Comparison of ENCODE assay signal across 1 mouse cellular context in the genomic region with DNA sequence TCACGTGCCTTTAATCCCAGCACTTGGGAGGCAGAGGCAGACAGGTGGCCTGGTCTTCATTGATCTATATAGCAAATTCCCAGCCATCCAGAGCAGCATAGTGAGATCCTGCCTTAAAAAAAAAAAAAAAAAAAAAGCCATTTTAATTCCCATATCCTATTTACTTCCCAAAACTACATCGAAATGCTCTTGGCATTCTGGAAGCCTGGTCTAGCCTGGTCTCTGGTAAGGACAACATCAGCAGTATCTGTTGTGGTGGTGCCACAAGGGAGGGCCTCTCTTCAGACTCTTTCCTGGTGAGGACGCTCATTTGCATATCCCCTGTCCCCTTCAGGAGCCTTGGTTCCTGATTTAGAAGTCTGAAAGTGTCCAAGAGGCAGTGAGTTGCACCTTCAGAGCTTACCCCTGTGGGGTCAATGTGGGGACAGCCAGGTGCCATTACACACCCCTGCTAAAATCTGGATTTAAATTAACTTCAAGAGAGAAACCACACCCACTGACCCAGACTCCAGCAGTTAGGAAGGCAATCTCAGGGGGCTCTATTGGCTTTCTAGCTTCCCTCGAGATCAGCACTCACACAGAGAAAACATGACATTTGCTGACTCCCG.
TF ChIP-seq lines count a peak whose summit lies in the region.

No protein-coding gene starts in this region.

TF ChIP-seq in CH12.LX, 34 proteins besides CTCF, POLR2A, EP300 and RAD21 (continued from another document):
- TF ChIP-seq MXI1 (IDR thresholded peaks at IDR 0.05; ENCODE audit: low read depth, low read length) (0 out of 2 replicates have a peak, but pooled peaks have one; percentile 26), SMC3 (IDR thresholded peaks at IDR 0.05; ENCODE audit: low read depth, low read length) (no peak), ETS1 (conservative IDR thresholded peaks at IDR 0.05; ENCODE audit: low read depth, low read length) (peak; percentile 74), MYC (IDR thresholded peaks at IDR 0.05; ENCODE audit: low read depth, low read length) (0 out of 2 replicates have a peak, but pooled peaks have one; percentile 15), NELFE (IDR thresholded peaks at IDR 0.05; ENCODE audit: low read depth, low read length) (no peak), PAX5 (IDR thresholded peaks at IDR 0.05; ENCODE audit: low read length) (no peak), MEF2A (IDR thresholded peaks at IDR 0.05; ENCODE audit: borderline replicate concordance, low read depth, low read length) (peak; percentile 86), MAX (IDR thresholded peaks at IDR 0.05; ENCODE audit: low read length) (no peak), USF2 (conservative IDR thresholded peaks at IDR 0.05; ENCODE audit: low read depth, low read length) (no peak)
